Mouse (Mus musculus): Measurements from ENCODE around the gene Supt6. TPM values are rescaled to one million over a fixed set of nuclear protein-coding genes. Genes with fewer than 3 reads are reported as not detected.
A peak's percentile ranks its signal among the peaks of the same experiment; 100 is the strongest.

The Supt6 gene
- polyA plus RNA-seq, 1 experiment from 2014 or later: 21.0 TPM

- peak overlapping the region; percentile 99 for H3K27ac ChIP-seq
- H3K4me3 ChIP-seq (replicated peaks): peak overlapping the region; percentile 53
- peak overlapping the region; percentile 83 for H3K4me2 ChIP-seq (replicated peaks)
- ATAC-seq: peak; percentile 88
- peak overlapping the region; percentile 64 for H3K9ac ChIP-seq
- no peaks in the 10 kb centered on the region for H3K9me3 ChIP-seq
- no peaks in the 10 kb centered on the region for H3K27me3 ChIP-seq (replicated peaks)
- peaks cover 41% of the 10 kb centered on the region for H3K4me1 ChIP-seq (replicated peaks)
- H3K36me3 ChIP-seq: peaks cover 9% of the 10 kb centered on the region
- WGBS: under 1% methylated on average over 81 of the region's 84 CpGs
Observed at GRCm38 (mm10) chr11:78177903-78178858, 67.6 kb downstream of the Supt6 start.

- Histone ChIP-seq H3K27me3 (replicated peaks) (no peaks in the 10 kb centered on the region), H3K4me2 (replicated peaks) (peak overlapping the region; percentile 83), H3K4me1 (replicated peaks) (peaks cover 46% of the 10 kb centered on the region), H3K36me3 (peaks cover 9% of the 10 kb centered on the region), H3K4me3 (replicated peaks) (peak overlapping the region; percentile 53), H3K9ac (peak overlapping the region; percentile 64), H3K27ac (peak overlapping the region; percentile 99), H3K9me3 (no peaks in the 10 kb centered on the region)
- ATAC-seq: peak; percentile 34
- 1% methylated on average over 10 of the region's 10 CpGs for WGBS
Observed at GRCm38 (mm10) chr11:78177437-78177836, 68.3 kb downstream of the Supt6 start.

GRCm38 (mm10) chr11:78176905-78177331 is 68.9 kb downstream of the Supt6 start:
- peaks cover 46% of the 10 kb centered on the region for H3K4me1 ChIP-seq (replicated peaks)
- peak overlapping the region; percentile 53 for H3K4me3 ChIP-seq (replicated peaks)
- H3K9ac ChIP-seq: peak overlapping the region; percentile 64
- H3K27ac ChIP-seq: peak overlapping the region; percentile 99
- no peaks in the 10 kb centered on the region for H3K9me3 ChIP-seq
- H3K36me3 ChIP-seq: peaks cover 9% of the 10 kb centered on the region
- H3K27me3 ChIP-seq (replicated peaks): no peaks in the 10 kb centered on the region
- H3K4me2 ChIP-seq (replicated peaks): peak overlapping the region; percentile 83
- no peak for ATAC-seq
- WGBS: under 1% methylated on average over 23 of the region's 23 CpGs

- Histone ChIP-seq H3K4me2 (replicated peaks) (peak within 1 kb of the TSS; percentile 83), H3K27me3 (replicated peaks) (no peaks in the 10 kb centered on the region), H3K4me3 (replicated peaks) (peak within 1 kb of the TSS; percentile 53), H3K9me3 (no peaks in the 10 kb centered on the region), H3K4me1 (replicated peaks) (peaks cover 44% of the 10 kb centered on the region), H3K9ac (peak within 1 kb of the TSS; percentile 64), H3K36me3 (peaks cover 9% of the 10 kb centered on the region), H3K27ac (peak within 1 kb of the TSS; percentile 99)
- under 1% methylated on average over 32 of the region's 32 CpGs for WGBS
- peak; percentile 69 for ATAC-seq
Observed at GRCm38 (mm10) chr11:78176402-78176862, 69.4 kb downstream of the Supt6 start, which contains the start of the genes Nek8 and Tlcd1. Gene Nek8 (minus strand): TSS chr11:78176675. Gene Tlcd1 (plus strand): TSS chr11:78176711.

GRCm38 (mm10) chr11:78175771-78176401 is 69.9 kb downstream of the Supt6 start:
- Histone ChIP-seq H3K9me3 (no peaks in the 10 kb centered on the region), H3K27ac (peak overlapping the region; percentile 99), H3K9ac (0 out of 2 replicates have a peak overlapping the region, but pooled peaks have one; percentile 5), H3K4me1 (replicated peaks) (peaks cover 41% of the 10 kb centered on the region), H3K36me3 (peaks cover 12% of the 10 kb centered on the region), H3K4me2 (replicated peaks) (peak overlapping the region; percentile 83), H3K4me3 (replicated peaks) (peak overlapping the region; percentile 53), H3K27me3 (replicated peaks) (no peaks in the 10 kb centered on the region)
- 10% methylated on average over 10 of the region's 10 CpGs for WGBS
- no peak for ATAC-seq

GRCm38 (mm10) chr11:78174506-78174905 is 71.3 kb downstream of the Supt6 start:
- Histone ChIP-seq H3K27me3 (replicated peaks) (no peaks in the 10 kb centered on the region), H3K4me3 (replicated peaks) (no peak overlapping the region), H3K9ac (no peak overlapping the region), H3K9me3 (no peaks in the 10 kb centered on the region), H3K4me1 (replicated peaks) (peaks cover 30% of the 10 kb centered on the region), H3K36me3 (0 out of 2 replicates have a peak, but pooled peaks cover 5% of the 10 kb centered on the region), H3K27ac (no peak overlapping the region), H3K4me2 (replicated peaks) (no peak overlapping the region)
- ATAC-seq: no peak
- WGBS: 87% methylated on average over 3 of the region's 3 CpGs

- Histone ChIP-seq H3K9ac (0 out of 2 replicates have a peak overlapping the region, but pooled peaks have one; percentile 8), H3K9me3 (no peaks in the 10 kb centered on the region), H3K27me3 (replicated peaks) (no peaks in the 10 kb centered on the region), H3K4me3 (replicated peaks) (no peak overlapping the region), H3K27ac (no peak overlapping the region), H3K4me1 (replicated peaks) (peaks cover 27% of the 10 kb centered on the region), H3K4me2 (replicated peaks) (no peak overlapping the region), H3K36me3 (0 out of 2 replicates have a peak, but pooled peaks cover 5% of the 10 kb centered on the region)
- WGBS: 74% methylated on average over 19 of the region's 19 CpGs
- ATAC-seq: no peak
Observed at GRCm38 (mm10) chr11:78172748-78173383, 72.9 kb downstream of the Supt6 start.

- Histone ChIP-seq H3K4me1 (replicated peaks) (peaks cover 29% of the 10 kb centered on the region), H3K4me2 (replicated peaks) (no peak overlapping the region), H3K9me3 (no peaks in the 10 kb centered on the region), H3K9ac (0 out of 2 replicates have a peak overlapping the region, but pooled peaks have one; percentile 8), H3K36me3 (0 out of 2 replicates have a peak, but pooled peaks cover 5% of the 10 kb centered on the region), H3K27ac (no peak overlapping the region), H3K27me3 (replicated peaks) (no peaks in the 10 kb centered on the region), H3K4me3 (replicated peaks) (no peak overlapping the region)
- ATAC-seq: no peak
- 82% methylated on average over 16 of the region's 16 CpGs for WGBS
Observed at GRCm38 (mm10) chr11:78172034-78172747, 73.6 kb downstream of the Supt6 start.

- ATAC-seq: no peak
- Histone ChIP-seq H3K9me3 (no peaks in the 10 kb centered on the region), H3K36me3 (0 out of 2 replicates have a peak, but pooled peaks cover 5% of the 10 kb centered on the region), H3K27ac (no peak overlapping the region), H3K27me3 (replicated peaks) (no peaks in the 10 kb centered on the region), H3K4me2 (replicated peaks) (no peak overlapping the region), H3K4me1 (replicated peaks) (peaks cover 33% of the 10 kb centered on the region), H3K9ac (no peak overlapping the region), H3K4me3 (replicated peaks) (no peak overlapping the region)
- WGBS: 82% methylated on average over 4 of the region's 4 CpGs
Observed at GRCm38 (mm10) chr11:78171328-78171727, 74.5 kb downstream of the Supt6 start.

- H3K27me3 ChIP-seq (replicated peaks): no peaks in the 10 kb centered on the region
- no peak overlapping the region for H3K9ac ChIP-seq
- H3K9me3 ChIP-seq: no peaks in the 10 kb centered on the region
- 0 out of 2 replicates have a peak, but pooled peaks cover 5% of the 10 kb centered on the region for H3K36me3 ChIP-seq
- H3K4me1 ChIP-seq (replicated peaks): peaks cover 39% of the 10 kb centered on the region
- no peak overlapping the region for H3K4me2 ChIP-seq (replicated peaks)
- H3K27ac ChIP-seq: 0 out of 2 replicates have a peak overlapping the region, but pooled peaks have one; percentile 13
- no peak for ATAC-seq
- WGBS: 79% methylated on average over 15 of the region's 15 CpGs
- H3K4me3 ChIP-seq (replicated peaks): no peak overlapping the region
Observed at GRCm38 (mm10) chr11:78170306-78170705, 75.5 kb downstream of the Supt6 start.
